Mouse (Mus musculus) hindbrain, embryonic 14.5 days (tissue): ENCODE data around the gene Large2. TPM values are rescaled to one million over a fixed set of nuclear protein-coding genes. Genes with fewer than 3 reads are reported as not detected.

Source experiments
- ATAC-seq: fragments of 200-750 bp; cut with Nextera tagmentation; 2 replicates; pipeline ENCODE4 v1.8.0; 2017; ENCODE audit warnings: moderate number of reproducible peaks, mild to moderate bottlenecking, moderate TSS enrichment, moderate library complexity; ENCODE audit not compliant: low FRiP score
- DNase-seq: peaks from one replicate; pipeline ENCODE4 v3.0.0-alpha.2; 2015; ENCODE audit warnings: low spot score
- H3K27ac ChIP-seq: fragments of 300-500 bp; sonication (generic); 2 replicates; pipeline ENCODE4 v1.5.1; 2014; ENCODE audit warnings: mild to moderate bottlenecking, moderate library complexity
- H3K27me3 ChIP-seq: fragments of 300-500 bp; sonication (generic); 2 replicates; pipeline ENCODE4 v1.6.1; 2014; ENCODE audit warnings: mild to moderate bottlenecking, low read length, mixed read lengths; ENCODE audit not compliant: control insufficient read depth, insufficient read depth
- H3K36me3 ChIP-seq: fragments of 300-500 bp; sonication (generic); replicated peaks from 2 replicates; pipeline ENCODE4 v1.6.1; 2014; ENCODE audit not compliant: control insufficient read depth, insufficient read depth
- H3K4me1 ChIP-seq: fragments of 300-500 bp; sonication (generic); replicated peaks from 2 replicates; pipeline ENCODE4 v1.6.1; 2014; ENCODE audit warnings: antibody characterized with exemption, low read length, mixed read lengths; ENCODE audit not compliant: control insufficient read depth, insufficient read depth
- H3K4me2 ChIP-seq: fragments of 300-500 bp; sonication (generic); replicated peaks from 2 replicates; pipeline ENCODE4 v1.6.1; 2014; ENCODE audit warnings: mild to moderate bottlenecking, moderate library complexity
- H3K4me3 ChIP-seq: fragments of 300-500 bp; sonication (generic); replicated peaks from 2 replicates; pipeline ENCODE4 v1.5.1; 2014; ENCODE audit warnings: mild to moderate bottlenecking, low read length
- H3K9ac ChIP-seq: fragments of 300-500 bp; sonication (generic); 2 replicates; pipeline ENCODE4 v1.6.1; 2014
- H3K9me3 ChIP-seq: fragments of 300-500 bp; sonication (generic); 2 replicates; pipeline ENCODE4 v1.6.1; 2016; ENCODE audit warnings: low read length; ENCODE audit not compliant: control insufficient read depth
- WGBS: fragments of 180-500 bp; shearing (Covaris S2); extraction: QIAGEN DNeasy Blood & Tissue Kit; methylation state at CpG from one replicate; pipeline ENCODE4 v1.1.7; 2014; 5-methylcytosine and 5-hydroxymethylcytosine counted together
- polyA plus RNA-seq: library from polyadenylated mRNA; unstranded; fragments of >200 nt; fragmentation: Nextera tagmentation; extraction: Ambion mirVana; gene quantifications from 2 replicates; pipeline ENCODE4 v1.2.1, GENCODE M21; 2014

Gene Large2
- polyA plus RNA-seq, 1 experiment from 2014 or later: 2.0 TPM

GRCm38 (mm10) chr2:92375788-92376187 is 1.1 kb upstream of the Large2 start:
- ATAC-seq (no peak), DNase-seq (no peak)
- Histone ChIP-seq H3K4me1 (peaks cover 41% of the 10 kb centered on the region), H3K9me3 (no peaks in the 10 kb centered on the region), H3K9ac (peak overlapping the region; percentile 90), H3K4me3 (peak overlapping the region; percentile 75), H3K27ac (peak overlapping the region; percentile 63), H3K4me2 (peak overlapping the region; percentile 73), H3K36me3 (peaks cover 32% of the 10 kb centered on the region), H3K27me3 (peaks cover 7% of the 10 kb centered on the region)
- WGBS: 16% methylated on average over 10 of the region's 10 CpGs

- Histone ChIP-seq H3K27me3 (peaks cover 13% of the 10 kb centered on the region), H3K4me1 (peaks cover 44% of the 10 kb centered on the region), H3K9ac (peak overlapping the region; percentile 90), H3K36me3 (peaks cover 26% of the 10 kb centered on the region), H3K4me2 (peak overlapping the region; percentile 73), H3K4me3 (peak overlapping the region; percentile 75), H3K9me3 (no peaks in the 10 kb centered on the region), H3K27ac (peak overlapping the region; percentile 63)
- under 1% methylated on average over 29 of the region's 29 CpGs for WGBS
- ATAC-seq (peak; percentile 96), DNase-seq (peak; percentile 92)
Observed at GRCm38 (mm10) chr2:92375099-92375623, 492 bp upstream of the Large2 start.

- 83% methylated on average over 11 of the region's 11 CpGs for WGBS
- Histone ChIP-seq H3K27me3 (peaks cover 25% of the 10 kb centered on the region), H3K9me3 (no peaks in the 10 kb centered on the region), H3K4me1 (peaks cover 44% of the 10 kb centered on the region), H3K9ac (no peak overlapping the region), H3K4me3 (no peak overlapping the region), H3K4me2 (peak overlapping the region; percentile 73; the same call in 1 of the 2 replicates), H3K36me3 (peaks cover 9% of the 10 kb centered on the region), H3K27ac (no peak overlapping the region)
- no peak for ATAC-seq
- DNase-seq: no peak
Observed at GRCm38 (mm10) chr2:92373437-92373813, 1.2 kb downstream of the Large2 start.

GRCm38 (mm10) chr2:92372767-92373436 is 1.8 kb downstream of the Large2 start:
- Histone ChIP-seq H3K27me3 (peaks cover 25% of the 10 kb centered on the region), H3K4me1 (peaks cover 44% of the 10 kb centered on the region), H3K4me2 (no peak overlapping the region), H3K4me3 (no peak overlapping the region), H3K9me3 (no peaks in the 10 kb centered on the region), H3K36me3 (0 out of 2 replicates have a peak, but pooled peaks cover 3% of the 10 kb centered on the region), H3K9ac (no peak overlapping the region), H3K27ac (no peak overlapping the region)
- DNase-seq (no peak), ATAC-seq (no peak)
- WGBS: 46% methylated on average over 9 of the region's 9 CpGs

GRCm38 (mm10) chr2:92371971-92372690 is 2.5 kb downstream of the Large2 start:
- DNase-seq: peak; percentile 36
- H3K9me3 ChIP-seq: no peaks in the 10 kb centered on the region
- H3K36me3 ChIP-seq: no peaks in the 10 kb centered on the region
- WGBS: 8% methylated on average over 10 of the region's 10 CpGs
- H3K27me3 ChIP-seq: peaks cover 25% of the 10 kb centered on the region
- no peak overlapping the region for H3K9ac ChIP-seq
- no peak for ATAC-seq
- H3K4me1 ChIP-seq: peaks cover 44% of the 10 kb centered on the region
- H3K27ac ChIP-seq: no peak overlapping the region
- H3K4me3 ChIP-seq: no peak overlapping the region
- no peak overlapping the region for H3K4me2 ChIP-seq

- peak overlapping the region; percentile 50 for H3K9ac ChIP-seq
- no peak for DNase-seq
Observed at GRCm38 (mm10) chr2:92370821-92371805, 3.6 kb downstream of the Large2 start.

GRCm38 (mm10) chr2:92370375-92370774 is 4.3 kb downstream of the Large2 start:
- peak overlapping the region; percentile 29 for H3K4me3 ChIP-seq
- no peak for DNase-seq
- H3K9me3 ChIP-seq: no peaks in the 10 kb centered on the region
- peaks cover 32% of the 10 kb centered on the region for H3K4me1 ChIP-seq
- H3K4me2 ChIP-seq: peak overlapping the region; percentile 52
- ATAC-seq: no peak
- no peaks in the 10 kb centered on the region for H3K36me3 ChIP-seq
- peaks cover 25% of the 10 kb centered on the region for H3K27me3 ChIP-seq
- peak overlapping the region; percentile 50 for H3K9ac ChIP-seq
- H3K27ac ChIP-seq: no peak overlapping the region
- WGBS: 15% methylated on average over 18 of the region's 19 CpGs

More at GRCm38 (mm10) chr2:92370821-92371805, 3.6 kb downstream of the Large2 start:
- Histone ChIP-seq H3K27ac (no peak overlapping the region), H3K4me3 (peak overlapping the region; percentile 29), H3K9me3 (no peaks in the 10 kb centered on the region), H3K27me3 (peaks cover 25% of the 10 kb centered on the region), H3K4me1 (peaks cover 39% of the 10 kb centered on the region), H3K36me3 (no peaks in the 10 kb centered on the region), H3K4me2 (peak overlapping the region; percentile 52)
- ATAC-seq: no peak
- WGBS: 3% methylated on average over 45 of the region's 45 CpGs

GRCm38 (mm10) chr2:92367383-92368029 is 7.2 kb downstream of the Large2 start:
- ATAC-seq (no peak), DNase-seq (no peak)
- peaks cover 11% of the 10 kb centered on the region; the same call in 1 of the 2 replicates for H3K36me3 ChIP-seq
- no peak overlapping the region for H3K4me2 ChIP-seq
- peaks cover 18% of the 10 kb centered on the region for H3K4me1 ChIP-seq
- 48% methylated on average over 20 of the region's 20 CpGs for WGBS
- H3K9me3 ChIP-seq: no peaks in the 10 kb centered on the region
- H3K4me3 ChIP-seq: no peak overlapping the region
- no peak overlapping the region for H3K27ac ChIP-seq
- no peak overlapping the region for H3K9ac ChIP-seq
- H3K27me3 ChIP-seq: peaks cover 25% of the 10 kb centered on the region
